Mouse (Mus musculus) urinary bladder, postnatal 10 days (tissue): ENCODE results near the gene Lcp2.

Experiments
- DNase-seq: peaks from one replicate; pipeline ENCODE4 v3.0.0; 2022; ENCODE audit warnings: low spot score

Gene Lcp2

GRCm38 (mm10) chr11:34048375-34049124 is 1.8 kb downstream of the Lcp2 start:
- no peak for DNase-seq

GRCm38 (mm10) chr11:34049125-34049379 is 2.3 kb downstream of the Lcp2 start:
- no peak for DNase-seq

- no peak for DNase-seq
Measured at GRCm38 (mm10) chr11:34050063-34050462, 3.3 kb downstream of the Lcp2 start.

GRCm38 (mm10) chr11:34050643-34051042 is 3.9 kb downstream of the Lcp2 start:
- DNase-seq, result no peak

GRCm38 (mm10) chr11:34053031-34053818 is 6.5 kb downstream of the Lcp2 start:
- DNase-seq, result no peak

GRCm38 (mm10) chr11:34054031-34054727 is 7.5 kb downstream of the Lcp2 start:
- DNase-seq, result no peak

- no peak for DNase-seq
Measured at GRCm38 (mm10) chr11:34056715-34057114, 10.0 kb downstream of the Lcp2 start.

- no peak for DNase-seq
Measured at GRCm38 (mm10) chr11:34058332-34058731, 11.6 kb downstream of the Lcp2 start.

- no peak for DNase-seq
Measured at GRCm38 (mm10) chr11:34058960-34059359, 12.2 kb downstream of the Lcp2 start.

GRCm38 (mm10) chr11:34061740-34062139 is 15.0 kb downstream of the Lcp2 start:
- no peak for DNase-seq

- DNase-seq, result no peak
Measured at GRCm38 (mm10) chr11:34063257-34063656, 16.5 kb downstream of the Lcp2 start.

GRCm38 (mm10) chr11:34063702-34064485 is 17.2 kb downstream of the Lcp2 start:
- DNase-seq, result no peak

- DNase-seq, result no peak
Measured at GRCm38 (mm10) chr11:34070596-34070995, 23.9 kb downstream of the Lcp2 start.

- DNase-seq, result no peak
Measured at GRCm38 (mm10) chr11:34072309-34072708, 25.6 kb downstream of the Lcp2 start.

- DNase-seq, result no peak
Measured at GRCm38 (mm10) chr11:34073776-34074175, 27.1 kb downstream of the Lcp2 start.

- no peak for DNase-seq
Measured at GRCm38 (mm10) chr11:34077870-34078269, 31.1 kb downstream of the Lcp2 start.

- DNase-seq, result no peak
Measured at GRCm38 (mm10) chr11:34078581-34078980, 31.9 kb downstream of the Lcp2 start.

- no peak for DNase-seq
Measured at GRCm38 (mm10) chr11:34079542-34080464, 33.1 kb downstream of the Lcp2 start.

- no peak for DNase-seq
Measured at GRCm38 (mm10) chr11:34083795-34084194, 37.1 kb downstream of the Lcp2 start.

GRCm38 (mm10) chr11:34084639-34085038 is 37.9 kb downstream of the Lcp2 start:
- DNase-seq, result no peak

- no peak for DNase-seq
Measured at GRCm38 (mm10) chr11:34086164-34086751, 39.5 kb downstream of the Lcp2 start.
